Mouse (Mus musculus): ENCODE data around the gene Sema4f. TPM values are rescaled to one million over a fixed set of nuclear protein-coding genes. Genes with fewer than 3 reads are reported as not detected.

Gene Sema4f
- 22.5 and 22.7 TPM in 2 replicates for polyA plus RNA-seq (2015; fragmentation: Nextera tagmentation; extraction: Ambion mirVana)

DNA sequence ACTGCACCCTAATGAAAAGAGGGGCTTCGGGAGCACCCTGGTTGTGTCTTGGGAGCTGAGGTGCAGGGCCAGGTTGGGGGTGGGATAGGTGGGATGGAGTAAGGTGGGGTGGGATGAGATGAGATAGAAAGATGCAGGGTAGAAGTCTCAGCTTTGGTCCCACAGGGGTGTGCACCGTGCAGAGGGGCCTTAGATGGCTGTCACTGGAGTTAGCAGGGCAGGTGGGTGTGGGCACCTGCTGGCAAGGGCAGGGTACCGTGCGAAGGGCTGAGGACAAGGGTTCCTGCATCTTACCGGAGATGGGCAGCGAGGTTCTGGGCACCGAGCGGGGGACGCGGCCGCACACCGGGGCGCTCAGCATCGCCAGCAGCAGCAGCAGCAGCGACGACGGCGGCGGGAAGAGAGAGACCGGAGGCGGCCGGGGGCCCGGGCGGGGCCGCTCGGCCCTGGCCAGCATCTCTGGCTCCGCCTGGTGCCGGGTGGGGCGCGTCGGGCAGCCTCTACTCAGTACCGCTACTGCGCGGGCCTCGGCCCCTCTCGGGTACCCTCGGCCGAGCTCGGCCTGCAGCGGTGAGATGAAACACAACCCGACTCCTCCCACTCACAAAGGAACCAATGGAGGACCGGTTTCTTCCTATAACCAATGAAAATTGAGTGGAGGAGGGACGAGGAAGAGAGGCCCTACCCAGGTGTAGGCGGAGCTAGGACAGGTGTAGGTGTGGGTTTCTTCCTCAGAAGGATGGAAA lies at the start of gene Sema4f:
TSS of gene Sema4f (minus strand) at position 603 of the 746 bp plus-strand sequence.
- Histone ChIP-seq H3K4me2 (peak within 1 kb of the TSS; percentile 64), H3K9me3 (no peaks in the 10 kb centered on the region), H3K27me3 (no peaks in the 10 kb centered on the region), H3K4me3 (peak within 1 kb of the TSS; percentile 73), H3K4me1 (replicated peaks) (peaks cover 19% of the 10 kb centered on the region), H3K27ac (replicated peaks) (peak within 1 kb of the TSS; percentile 82), H3K36me3 (peaks cover 6% of the 10 kb centered on the region; the same call in 1 of the 2 replicates), H3K9ac (peak within 1 kb of the TSS; percentile 76)
- WGBS: 2% methylated on average over 41 of the region's 44 CpGs
- peak; percentile 99 for ATAC-seq (ENCODE audit: low FRiP score, low read depth)

DNA sequence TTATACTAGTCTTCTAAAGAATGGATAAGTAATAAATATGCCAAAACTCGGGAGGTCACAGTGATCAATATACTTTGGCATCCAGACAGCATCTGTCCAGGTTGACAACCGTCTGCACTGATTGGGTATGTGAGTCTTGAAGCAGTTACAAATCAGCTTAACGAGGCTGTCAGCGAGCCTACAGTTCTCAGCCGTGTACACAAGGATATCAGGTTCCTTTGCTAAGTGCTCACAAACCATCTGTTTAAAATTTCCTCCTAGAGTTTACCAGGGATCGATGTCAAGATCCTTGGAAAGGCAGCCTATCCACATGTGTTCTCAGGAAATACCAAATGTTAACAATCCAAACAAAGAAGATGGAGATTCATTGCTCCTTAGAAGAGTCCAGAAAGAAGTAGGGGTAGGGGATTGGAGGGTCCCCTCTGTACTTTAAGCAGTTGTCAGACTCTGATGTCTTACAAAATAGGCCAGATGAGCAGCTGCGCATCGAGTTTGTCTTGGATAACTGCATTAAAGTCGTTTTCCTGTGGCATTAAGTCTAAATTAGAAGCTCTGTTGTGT lies 47.9 kb upstream of the Sema4f start:
- H3K9me3 ChIP-seq: no peaks in the 10 kb centered on the region

DNA sequence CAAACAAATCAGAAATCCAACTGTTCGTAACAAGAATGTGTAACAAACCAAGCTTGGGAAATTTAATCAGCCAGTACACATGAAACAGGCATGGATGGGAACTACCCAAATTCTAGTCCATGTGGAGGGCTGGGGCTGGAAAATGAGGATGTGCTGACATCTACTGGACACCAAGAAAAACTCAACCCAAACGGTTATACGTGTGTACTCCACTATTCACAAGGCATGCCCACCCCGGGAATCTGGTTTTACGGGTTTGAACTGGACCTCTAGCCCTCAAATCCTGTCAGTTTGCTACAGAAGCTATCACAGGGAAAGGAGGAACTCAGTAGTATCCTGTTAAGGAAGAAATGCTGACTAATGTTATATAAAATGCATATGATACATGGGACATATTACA lies 31.5 kb upstream of the Sema4f start:
- WGBS: 17% methylated on average over 5 of the region's 5 CpGs
- ATAC-seq (ENCODE audit: low FRiP score, low read depth): peak; percentile 93; the same call in 1 of the 2 replicates
- H3K27ac ChIP-seq (replicated peaks): no peak overlapping the region

More for the DNA sequence above, 47.9 kb upstream of the Sema4f start:
- no peaks in the 10 kb centered on the region for H3K36me3 ChIP-seq
- H3K4me3 ChIP-seq: no peak overlapping the region
- no peaks in the 10 kb centered on the region for H3K27me3 ChIP-seq
- H3K4me2 ChIP-seq: no peak overlapping the region
- H3K9ac ChIP-seq: no peak overlapping the region
- H3K4me1 ChIP-seq (replicated peaks): no peaks in the 10 kb centered on the region
- 62% methylated on average over 9 of the region's 9 CpGs for WGBS
- no peak overlapping the region for H3K27ac ChIP-seq (replicated peaks)
- ATAC-seq (ENCODE audit: low FRiP score, low read depth): no peak

DNA sequence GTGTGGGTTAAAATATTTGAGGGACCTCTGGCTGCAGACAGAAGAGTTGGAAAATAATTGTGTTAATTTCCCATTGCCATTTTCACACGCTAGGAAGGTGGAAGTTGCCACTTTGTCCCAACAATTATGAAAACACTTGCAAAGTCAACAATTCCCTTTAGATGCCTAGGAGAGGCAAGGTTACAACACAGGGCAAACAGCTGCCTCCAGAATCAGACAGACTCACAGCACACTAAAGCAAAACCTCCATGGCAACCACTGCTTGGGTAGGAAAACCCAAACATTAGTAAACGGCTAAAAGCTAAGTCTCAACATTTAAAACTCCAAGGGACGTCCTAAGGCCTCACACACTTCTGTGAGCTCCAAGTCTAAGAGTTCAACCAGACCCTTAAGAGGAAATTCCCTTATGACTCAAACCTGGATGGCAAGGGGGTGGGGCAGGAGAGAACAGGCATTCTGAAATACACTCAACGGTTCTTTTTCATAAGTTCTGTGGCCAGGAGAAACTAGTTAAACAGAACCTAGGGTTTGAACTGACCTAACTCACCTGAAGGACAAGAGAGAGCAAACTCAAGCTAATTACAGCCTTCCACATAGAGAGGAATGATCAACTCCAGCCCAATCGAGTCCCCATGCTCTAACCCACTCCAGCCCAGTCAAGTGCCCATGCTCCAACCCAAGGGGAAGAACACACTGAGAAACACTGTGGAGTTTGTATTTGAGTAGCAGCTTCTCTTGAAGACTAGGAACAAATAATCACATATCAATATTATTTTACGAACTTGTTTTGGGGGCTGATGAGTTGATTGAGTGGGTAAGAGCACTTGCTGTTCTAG lies 29.9 kb upstream of the Sema4f start:
- Histone ChIP-seq H3K9me3 (no peaks in the 10 kb centered on the region), H3K9ac (no peak overlapping the region)
- 80% methylated on average over 6 of the region's 6 CpGs for WGBS

More for the DNA sequence above, 31.5 kb upstream of the Sema4f start:
- H3K9ac ChIP-seq: no peak overlapping the region
- no peaks in the 10 kb centered on the region for H3K4me1 ChIP-seq (replicated peaks)
- no peak overlapping the region for H3K4me2 ChIP-seq
- H3K27me3 ChIP-seq: 0 out of 2 replicates have a peak, but pooled peaks cover 9% of the 10 kb centered on the region
- H3K36me3 ChIP-seq: no peaks in the 10 kb centered on the region
- no peak overlapping the region for H3K4me3 ChIP-seq
- H3K9me3 ChIP-seq: no peaks in the 10 kb centered on the region

DNA sequence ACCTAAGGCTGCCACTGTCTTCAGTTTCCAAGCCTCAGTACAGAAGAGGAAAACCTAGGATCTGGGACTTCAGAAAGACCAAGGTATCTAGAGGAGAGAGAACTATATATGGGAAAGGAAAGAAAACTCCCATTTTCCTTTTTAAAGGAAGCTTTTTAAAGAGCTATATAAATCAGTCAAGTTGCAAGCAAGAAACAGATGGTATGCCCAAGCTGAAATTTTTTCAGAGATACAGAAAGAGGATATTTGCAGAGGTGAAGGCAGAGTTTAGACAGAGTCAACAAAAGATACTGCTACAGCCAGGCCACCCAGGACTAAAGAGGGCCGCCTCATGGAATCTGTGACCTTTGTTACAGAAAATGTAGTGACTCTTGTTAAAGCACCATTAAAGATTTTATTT lies 22.1 kb upstream of the Sema4f start:
- H3K36me3 ChIP-seq: no peaks in the 10 kb centered on the region
- H3K9ac ChIP-seq: no peak overlapping the region
- no peak overlapping the region for H3K4me3 ChIP-seq
- no peaks in the 10 kb centered on the region for H3K9me3 ChIP-seq
- H3K27me3 ChIP-seq: no peaks in the 10 kb centered on the region
- no peak for ATAC-seq (ENCODE audit: low FRiP score, low read depth)
- WGBS: 90% methylated on average over 1 of the region's 1 CpGs
- no peaks in the 10 kb centered on the region for H3K4me1 ChIP-seq (replicated peaks)
- no peak overlapping the region for H3K4me2 ChIP-seq
- H3K27ac ChIP-seq (replicated peaks): no peak overlapping the region

More for the DNA sequence above, 29.9 kb upstream of the Sema4f start:
- no peak for ATAC-seq (ENCODE audit: low FRiP score, low read depth)
- Histone ChIP-seq H3K4me1 (replicated peaks) (no peaks in the 10 kb centered on the region), H3K4me3 (no peak overlapping the region), H3K4me2 (no peak overlapping the region), H3K36me3 (no peaks in the 10 kb centered on the region), H3K27ac (replicated peaks) (no peak overlapping the region), H3K27me3 (0 out of 2 replicates have a peak, but pooled peaks cover 9% of the 10 kb centered on the region)

DNA sequence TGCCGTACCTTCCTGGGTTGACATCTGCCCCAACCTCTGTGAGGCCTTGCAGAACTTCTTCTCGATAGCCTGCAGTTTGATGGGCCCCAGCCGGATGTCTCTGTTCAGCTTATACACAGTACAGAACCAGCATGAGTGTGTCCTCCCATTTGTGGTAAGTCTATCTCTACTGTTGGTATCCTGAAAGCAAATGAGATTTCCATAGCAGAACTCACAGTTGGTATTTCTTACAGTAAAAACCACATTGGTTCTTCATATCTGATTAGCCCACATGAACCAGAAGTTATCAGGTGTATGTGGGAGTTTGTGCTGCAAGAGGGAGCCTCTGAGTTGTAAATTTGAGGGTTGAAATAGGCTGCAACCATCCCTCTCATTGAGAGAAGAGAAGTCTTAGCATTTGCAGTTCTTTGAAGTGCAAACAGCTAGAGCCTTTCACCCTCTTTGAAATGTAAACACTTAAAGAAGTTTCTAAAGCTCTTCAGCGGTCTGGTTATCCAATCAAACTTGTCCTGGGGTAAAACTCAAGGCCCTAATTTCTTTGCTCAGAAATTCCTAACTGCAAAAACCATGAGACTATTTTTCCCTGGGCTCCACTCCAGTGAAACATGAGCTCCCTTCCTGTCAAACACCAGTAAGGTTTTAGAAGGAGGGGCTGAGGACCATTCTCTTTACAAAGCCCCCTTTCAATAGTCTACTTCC lies 17.1 kb upstream of the Sema4f start:
- H3K4me2 ChIP-seq: no peak overlapping the region
- no peaks in the 10 kb centered on the region for H3K27me3 ChIP-seq
- ATAC-seq (ENCODE audit: low FRiP score, low read depth): no peak
- no peaks in the 10 kb centered on the region for H3K36me3 ChIP-seq
- H3K4me1 ChIP-seq (replicated peaks): no peaks in the 10 kb centered on the region
- WGBS: 62% methylated on average over 4 of the region's 4 CpGs
- no peaks in the 10 kb centered on the region for H3K9me3 ChIP-seq
- no peak overlapping the region for H3K4me3 ChIP-seq
- H3K9ac ChIP-seq: no peak overlapping the region
- no peak overlapping the region for H3K27ac ChIP-seq (replicated peaks)

DNA sequence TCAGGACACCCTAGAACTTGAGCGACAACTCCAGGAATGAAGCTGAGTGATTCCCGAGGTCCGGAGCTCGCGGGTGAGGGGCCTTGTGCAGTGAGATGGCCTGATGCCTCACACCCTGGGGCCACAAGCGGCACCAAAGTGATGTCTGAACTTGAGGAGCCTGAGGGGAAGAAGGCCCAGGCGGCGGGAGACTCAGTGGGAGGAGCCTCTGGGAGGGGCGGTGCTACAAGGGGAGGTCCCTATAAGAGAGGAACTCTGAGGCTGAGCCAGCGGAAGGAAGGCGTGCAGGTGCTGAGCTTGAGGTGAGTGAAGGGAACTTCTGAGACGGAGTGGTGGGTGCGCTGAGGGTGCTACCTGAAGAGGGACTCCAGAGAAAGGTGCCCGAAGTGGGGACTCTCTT lies 7.1 kb upstream of the Sema4f start, which contains the start of gene M1ap:
TSS of gene M1ap (plus strand) at position 252 of the 400 bp plus-strand sequence.
- WGBS: 73% methylated on average over 14 of the region's 14 CpGs
- ATAC-seq (ENCODE audit: low FRiP score, low read depth): no peak

DNA sequence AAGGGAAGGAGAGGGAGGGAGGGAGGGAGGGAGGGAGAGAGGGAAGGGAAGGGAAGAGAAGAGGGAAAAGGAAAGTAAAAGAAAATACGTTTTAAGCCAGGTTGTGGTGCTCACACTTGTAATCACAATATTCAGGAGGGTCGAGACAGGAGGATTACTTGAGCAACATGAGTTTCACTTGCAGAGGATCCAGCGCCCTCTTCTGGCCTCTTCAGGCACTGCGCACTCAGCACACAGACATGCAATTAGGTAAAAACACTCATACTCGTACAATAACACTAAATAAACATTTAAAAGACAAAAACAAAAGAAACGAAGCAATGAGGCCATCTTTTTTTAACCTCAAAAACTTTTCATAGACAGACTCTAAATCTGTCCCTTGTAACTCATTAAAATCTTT lies 6.2 kb upstream of the Sema4f start:
- Histone ChIP-seq H3K9me3 (no peaks in the 10 kb centered on the region), H3K27me3 (no peaks in the 10 kb centered on the region), H3K27ac (replicated peaks) (no peak overlapping the region), H3K4me1 (replicated peaks) (no peaks in the 10 kb centered on the region), H3K4me3 (no peak overlapping the region), H3K4me2 (no peak overlapping the region), H3K9ac (no peak overlapping the region), H3K36me3 (no peaks in the 10 kb centered on the region)
- ATAC-seq (ENCODE audit: low FRiP score, low read depth): no peak
- 58% methylated on average over 6 of the region's 6 CpGs for WGBS

More for the DNA sequence above, 7.1 kb upstream of the Sema4f start, which contains the start of gene M1ap:
- Histone ChIP-seq H3K9ac (no peak within 1 kb of the TSS), H3K27ac (replicated peaks) (no peak within 1 kb of the TSS), H3K4me1 (replicated peaks) (no peaks in the 10 kb centered on the region), H3K36me3 (no peaks in the 10 kb centered on the region), H3K27me3 (no peaks in the 10 kb centered on the region), H3K9me3 (no peaks in the 10 kb centered on the region), H3K4me2 (no peak within 1 kb of the TSS), H3K4me3 (no peak within 1 kb of the TSS)

DNA sequence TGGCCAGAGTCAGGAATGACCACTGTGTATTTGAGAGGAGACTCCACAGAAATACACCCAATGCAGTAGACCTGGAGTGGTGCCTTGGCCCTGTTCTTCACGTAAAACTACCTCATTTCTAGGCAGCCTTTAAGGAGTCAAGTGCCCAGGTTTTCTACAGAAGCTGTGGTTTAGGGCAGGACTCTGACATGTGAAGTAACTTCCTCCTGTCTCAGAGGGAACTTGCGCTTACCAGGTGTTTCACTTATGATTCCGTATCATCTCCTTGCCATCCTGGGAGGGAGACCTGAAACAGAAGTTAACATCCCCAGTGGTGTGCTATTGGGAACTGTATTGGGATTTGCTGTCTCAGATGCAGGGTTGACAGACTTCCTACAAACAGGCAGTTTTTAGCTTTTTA lies 1.2 kb upstream of the Sema4f start:
- Histone ChIP-seq H3K4me1 (replicated peaks) (peaks cover 19% of the 10 kb centered on the region), H3K4me3 (no peak overlapping the region), H3K9ac (no peak overlapping the region), H3K4me2 (no peak overlapping the region), H3K36me3 (no peaks in the 10 kb centered on the region), H3K9me3 (no peaks in the 10 kb centered on the region), H3K27ac (replicated peaks) (no peak overlapping the region), H3K27me3 (no peaks in the 10 kb centered on the region)
- no peak for ATAC-seq (ENCODE audit: low FRiP score, low read depth)
- 80% methylated on average over 3 of the region's 3 CpGs for WGBS

DNA sequence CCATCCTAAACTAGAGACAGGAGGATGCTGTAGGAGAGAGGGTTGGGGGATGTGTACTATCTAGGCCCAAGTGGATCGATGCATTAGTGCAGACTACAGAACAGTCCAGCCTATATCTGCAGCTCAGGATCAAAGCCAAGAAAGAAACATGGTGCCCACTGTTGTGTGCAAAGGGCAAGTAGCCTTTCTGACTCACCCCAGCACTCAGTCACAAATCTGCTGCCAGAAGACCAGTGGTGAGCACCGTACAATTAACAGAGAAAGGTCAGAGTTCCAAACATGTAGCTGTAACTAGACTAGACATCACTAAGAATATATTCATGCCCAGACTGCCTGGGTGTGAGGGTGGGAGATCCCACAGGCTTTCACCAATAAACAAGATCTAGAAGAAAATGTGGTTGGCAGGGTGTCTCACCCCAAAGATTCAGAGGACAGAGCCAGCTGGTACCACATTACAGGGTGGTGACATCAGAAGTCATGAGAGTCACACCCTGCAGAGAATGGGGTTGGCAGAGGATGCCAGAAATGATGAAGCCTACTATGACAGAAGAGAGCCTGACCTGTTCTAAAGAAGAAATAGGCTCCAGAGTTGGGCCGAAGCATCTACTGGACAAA lies 4.8 kb downstream of the Sema4f start:
- Histone ChIP-seq H3K9ac (no peak overlapping the region), H3K27me3 (no peaks in the 10 kb centered on the region), H3K27ac (replicated peaks) (no peak overlapping the region), H3K4me3 (no peak overlapping the region), H3K4me2 (no peak overlapping the region), H3K36me3 (peaks cover 38% of the 10 kb centered on the region), H3K4me1 (replicated peaks) (peaks cover 16% of the 10 kb centered on the region), H3K9me3 (no peaks in the 10 kb centered on the region)
- ATAC-seq (ENCODE audit: low FRiP score, low read depth): no peak
- 92% methylated on average over 3 of the region's 3 CpGs for WGBS

DNA sequence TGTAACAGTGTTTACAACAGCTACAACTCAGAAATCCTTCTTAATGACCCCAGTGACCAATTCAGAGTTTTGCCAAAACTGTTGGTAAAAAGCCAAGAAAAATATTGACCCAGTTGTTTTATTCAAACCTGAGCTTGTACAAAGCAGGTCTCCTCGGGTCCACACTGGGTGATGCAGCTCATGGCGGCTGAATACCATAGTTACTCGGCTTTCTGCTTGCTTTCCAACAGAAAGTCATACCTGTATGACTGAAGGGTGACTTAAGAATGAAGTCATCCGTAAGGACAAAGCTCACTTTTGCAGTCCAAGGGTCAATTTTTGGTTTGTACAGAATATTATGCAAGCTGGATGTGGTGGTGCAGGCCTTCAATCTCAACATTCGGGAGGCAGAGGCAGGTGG lies 12.0 kb downstream of the Sema4f start:
- H3K27ac ChIP-seq (replicated peaks): no peak overlapping the region
- no peak for ATAC-seq (ENCODE audit: low FRiP score, low read depth)
- no peak overlapping the region for H3K9ac ChIP-seq
- H3K27me3 ChIP-seq: no peaks in the 10 kb centered on the region
- no peaks in the 10 kb centered on the region for H3K4me1 ChIP-seq (replicated peaks)
- no peak overlapping the region for H3K4me2 ChIP-seq
- no peaks in the 10 kb centered on the region for H3K9me3 ChIP-seq
- no peak overlapping the region for H3K4me3 ChIP-seq
- H3K36me3 ChIP-seq: peaks cover 49% of the 10 kb centered on the region
- 84% methylated on average over 5 of the region's 5 CpGs for WGBS

Data from hindbrain, embryonic 15.5 days (tissue).